16 mouse cellular contexts compared by ENCODE assay signal in genomic region chr6:73322306-73322705, GRCm38 (mm10).
"Had no signal": no experiment of that assay in that cellular context is flagged by ENCODE, and none has a peak within 500 bp of the region (broad histone marks: within the 10 kb centered on the region; RNA-seq: fewer than 3 reads in every experiment).

No protein-coding gene starts in this region.

- DNase-seq: heart, postnatal 10 days; heart, postnatal 14 days; heart, postnatal 36 days; heart, postnatal 4 days; kidney, adult 11 months; kidney, adult 18-20 months; kidney, adult 2 months; kidney, adult 8-10 months; kidney, adult 9 months; kidney, postnatal 10 days; kidney, postnatal 14 days; kidney, postnatal 25 days; kidney, postnatal 36 days; kidney, postnatal 4 days; layer of hippocampus, adult 9-11 months; layer of hippocampus, postnatal 36 days had no signal
